Mouse (Mus musculus) frontal cortex, adult 2 months (tissue): ENCODE data around the gene Ptprg. TPM values are rescaled to one million over a fixed set of nuclear protein-coding genes. Genes with fewer than 3 reads are reported as not detected.

Experiments
- DNase-seq, 2 experiments: peaks; one replicate each; pipeline ENCODE4 v3.0.0; 2022; ENCODE audit warnings: low spot score in 1 of 2; ENCODE audit errors: extremely low spot score in 1 of 2
- polyA plus RNA-seq: library from polyadenylated mRNA; depleted of rRNA; stranded (reverse); fragments of >200 nt; gene quantifications from 2 replicates; pipeline ENCODE4 v1.2.3, GENCODE M21; 2012

Gene Ptprg
- polyA plus RNA-seq, 1 experiment = 37.9 TPM

- no peak for DNase-seq
Observed at GRCm38 (mm10) chr14:11679741-11680140, 126.4 kb downstream of the Ptprg start.

GRCm38 (mm10) chr14:11680621-11681020 is 127.3 kb downstream of the Ptprg start:
- no peak for DNase-seq

- DNase-seq = no peak
Observed at GRCm38 (mm10) chr14:11682441-11682840, 129.1 kb downstream of the Ptprg start.

- no peak for DNase-seq
Observed at GRCm38 (mm10) chr14:11683386-11684081, 130.2 kb downstream of the Ptprg start.

- DNase-seq = no peak
Observed at GRCm38 (mm10) chr14:11684104-11684503, 130.8 kb downstream of the Ptprg start.

GRCm38 (mm10) chr14:11687541-11687940 is 134.2 kb downstream of the Ptprg start:
- no peak for DNase-seq

GRCm38 (mm10) chr14:11688142-11688541 is 134.8 kb downstream of the Ptprg start:
- DNase-seq = peak in 1 of 2 experiments; percentile 23

GRCm38 (mm10) chr14:11690066-11690465 is 136.7 kb downstream of the Ptprg start:
- DNase-seq = no peak

- DNase-seq = no peak
Observed at GRCm38 (mm10) chr14:11691531-11691930, 138.2 kb downstream of the Ptprg start.

GRCm38 (mm10) chr14:11698880-11699279 is 145.5 kb downstream of the Ptprg start:
- DNase-seq = no peak

GRCm38 (mm10) chr14:11699654-11700053 is 146.3 kb downstream of the Ptprg start:
- DNase-seq = no peak

- DNase-seq = no peak
Observed at GRCm38 (mm10) chr14:11701516-11702249, 148.4 kb downstream of the Ptprg start.

- no peak for DNase-seq
Observed at GRCm38 (mm10) chr14:11702770-11703477, 149.6 kb downstream of the Ptprg start.

GRCm38 (mm10) chr14:11704871-11705270 is 151.5 kb downstream of the Ptprg start:
- no peak for DNase-seq

GRCm38 (mm10) chr14:11709352-11709751 is 156.0 kb downstream of the Ptprg start:
- DNase-seq = no peak

GRCm38 (mm10) chr14:11709798-11710197 is 156.5 kb downstream of the Ptprg start:
- DNase-seq = peak in 1 of 2 experiments; percentile 30

GRCm38 (mm10) chr14:11710410-11711122 is 157.2 kb downstream of the Ptprg start:
- DNase-seq = no peak

GRCm38 (mm10) chr14:11712146-11712545 is 158.8 kb downstream of the Ptprg start:
- DNase-seq = no peak

- no peak for DNase-seq
Observed at GRCm38 (mm10) chr14:11716230-11716629, 162.9 kb downstream of the Ptprg start.

GRCm38 (mm10) chr14:11718201-11718600 is 164.9 kb downstream of the Ptprg start:
- no peak for DNase-seq

- DNase-seq = no peak
Observed at GRCm38 (mm10) chr14:11719259-11719658, 165.9 kb downstream of the Ptprg start.
